Mouse (Mus musculus) liver, adult 2 months (tissue): ENCODE results near the gene Oscar. TPM values are rescaled to one million over a fixed set of nuclear protein-coding genes. Genes with fewer than 3 reads are reported as not detected.

Experiments
- DNase-seq: peaks from one replicate; pipeline ENCODE4 v3.0.0-alpha.2; 2011; ENCODE audit warnings: low read depth, low spot score; ENCODE audit errors: extremely low read depth
- H3K27ac ChIP-seq: fragments of 200-500 bp; replicated peaks from 2 replicates; pipeline ENCODE4 v1.5.1; 2012; ENCODE audit warnings: low read depth, mild to moderate bottlenecking, control low read depth, inconsistent platforms, low read length; ENCODE audit not compliant: insufficient read depth
- H3K27me3 ChIP-seq: fragments of 200-500 bp; 2 replicates; pipeline ENCODE4 v1.6.1; 2012; ENCODE audit warnings: mild to moderate bottlenecking, moderate library complexity, low read length, inconsistent platforms; ENCODE audit not compliant: control insufficient read depth, insufficient read depth
- H3K36me3 ChIP-seq: fragments of 200-500 bp; 2 replicates; pipeline ENCODE4 v1.6.1; 2012; ENCODE audit warnings: low read length, inconsistent platforms; ENCODE audit not compliant: control insufficient read depth, insufficient read depth
- H3K4me1 ChIP-seq: fragments of 200-500 bp; 2 replicates; pipeline ENCODE4 v1.6.1; 2011; ENCODE audit warnings: low read length; ENCODE audit not compliant: control insufficient read depth, insufficient read depth
- H3K4me3 ChIP-seq: fragments of 200-500 bp; 2 replicates; pipeline ENCODE4 v1.5.1; 2011; ENCODE audit warnings: low read depth, mild to moderate bottlenecking, control low read depth, low read length, moderate library complexity; ENCODE audit not compliant: insufficient read depth
- H3K79me2 ChIP-seq: fragments of 200-500 bp; 2 replicates; pipeline ENCODE4 v1.6.1; 2012; ENCODE audit warnings: inconsistent platforms, mild to moderate bottlenecking, low read length, moderate library complexity; ENCODE audit not compliant: control insufficient read depth, insufficient read depth
- H3K9ac ChIP-seq: fragments of 200-500 bp; 2 replicates; pipeline ENCODE4 v1.6.1; 2012; ENCODE audit warnings: low read depth, mild to moderate bottlenecking, control low read depth, inconsistent platforms, low read length
- CTCF ChIP-seq: fragments of 200-500 bp; IDR thresholded peaks from 2 replicates; pipeline ENCODE4 v1.5.1; 2011; ENCODE audit warnings: low read depth, low read length, control low read depth
- POLR2A ChIP-seq: fragments of 200-500 bp; IDR thresholded peaks from 2 replicates; pipeline ENCODE4 v1.6.1; 2011; ENCODE audit warnings: low read length, control low read depth; ENCODE audit not compliant: insufficient read depth; ENCODE audit errors: extremely low read depth
- WGBS: fragments of 180-500 bp; shearing (Covaris S2); methylation state at CpG from one replicate; pipeline ENCODE4 v1.1.7; 2018; 5-methylcytosine and 5-hydroxymethylcytosine counted together
- polyA plus RNA-seq: library from polyadenylated mRNA; depleted of rRNA; stranded (reverse); fragments of >200 nt; gene quantifications from 2 replicates; pipeline ENCODE4 v1.2.3, GENCODE M21; 2012; rRNA removed
- total RNA-seq: library from RNA; depleted of rRNA; stranded (reverse); fragments of >200 nt; gene quantifications from 2 replicates; pipeline ENCODE4 v1.2.3, GENCODE M21; 2014; rRNA removed

Oscar gene
- total RNA-seq (not detected in 2 replicates), polyA plus RNA-seq (0.05 TPM in 1 of 2 replicates, not detected in the other)

- Histone ChIP-seq H3K27ac (no peak within 1 kb of the TSS; the same call in 1 of the 2 replicates), H3K27me3 (no peaks in the 10 kb centered on the region), H3K36me3 (peaks cover 2% of the 10 kb centered on the region; the same call in 1 of the 2 replicates), H3K9ac (no peak within 1 kb of the TSS), H3K4me1 (peaks cover 3% of the 10 kb centered on the region; the same call in 1 of the 2 replicates), H3K79me2 (peaks cover 3% of the 10 kb centered on the region; the same call in 1 of the 2 replicates), H3K4me3 (no peak within 1 kb of the TSS; the same call in 1 of the 2 replicates)
- no peak for TF ChIP-seq CTCF
- TF ChIP-seq POLR2A: no peak
- DNase-seq: no peak
- 85% methylated on average over 4 of the region's 4 CpGs for WGBS
Observed at GRCm38 (mm10) chr7:3616057-3616388, at the start of gene Oscar. Gene Oscar (minus strand): TSS chr7:3616157.

GRCm38 (mm10) chr7:3665215-3666114, 49.5 kb upstream of the Oscar start, which contains the start of gene Leng1:
Gene Leng1 (minus strand): TSS chr7:3665840.
- no peaks in the 10 kb centered on the region for H3K27me3 ChIP-seq
- peak; percentile 98 for DNase-seq
- H3K27ac ChIP-seq: peak within 1 kb of the TSS; percentile 81
- 4% methylated on average over 45 of the region's 45 CpGs for WGBS
- peak within 1 kb of the TSS; percentile 77 for H3K4me3 ChIP-seq
- H3K36me3 ChIP-seq: peaks cover 22% of the 10 kb centered on the region
- TF ChIP-seq CTCF: no peak
- TF ChIP-seq POLR2A: peak; percentile 97
- peaks cover 3% of the 10 kb centered on the region; the same call in 1 of the 2 replicates for H3K79me2 ChIP-seq
- H3K9ac ChIP-seq: peak within 1 kb of the TSS; percentile 83
- H3K4me1 ChIP-seq: peaks cover 9% of the 10 kb centered on the region

GRCm38 (mm10) chr7:3664524-3665214, 48.7 kb upstream of the Oscar start:
- no peaks in the 10 kb centered on the region for H3K27me3 ChIP-seq
- peaks cover 9% of the 10 kb centered on the region for H3K4me1 ChIP-seq
- TF ChIP-seq POLR2A: no peak
- no peak for TF ChIP-seq CTCF
- DNase-seq: peak; percentile 53
- H3K79me2 ChIP-seq: peaks cover 3% of the 10 kb centered on the region; the same call in 1 of the 2 replicates
- WGBS: 14% methylated on average over 15 of the region's 15 CpGs
- peak overlapping the region; percentile 83 for H3K9ac ChIP-seq
- H3K36me3 ChIP-seq: peaks cover 29% of the 10 kb centered on the region
- peak overlapping the region; percentile 81 for H3K27ac ChIP-seq
- peak overlapping the region; percentile 77 for H3K4me3 ChIP-seq

- Histone ChIP-seq H3K4me1 (peaks cover 3% of the 10 kb centered on the region), H3K27ac (no peak overlapping the region), H3K9ac (no peak overlapping the region), H3K36me3 (peaks cover 75% of the 10 kb centered on the region), H3K4me3 (no peak overlapping the region), H3K27me3 (no peaks in the 10 kb centered on the region), H3K79me2 (peaks cover 3% of the 10 kb centered on the region; the same call in 1 of the 2 replicates)
- 95% methylated on average over 14 of the region's 14 CpGs for WGBS
- TF ChIP-seq POLR2A (no peak), CTCF (no peak)
- DNase-seq: no peak
Observed at GRCm38 (mm10) chr7:3658578-3658977, 42.6 kb upstream of the Oscar start.

DNA sequence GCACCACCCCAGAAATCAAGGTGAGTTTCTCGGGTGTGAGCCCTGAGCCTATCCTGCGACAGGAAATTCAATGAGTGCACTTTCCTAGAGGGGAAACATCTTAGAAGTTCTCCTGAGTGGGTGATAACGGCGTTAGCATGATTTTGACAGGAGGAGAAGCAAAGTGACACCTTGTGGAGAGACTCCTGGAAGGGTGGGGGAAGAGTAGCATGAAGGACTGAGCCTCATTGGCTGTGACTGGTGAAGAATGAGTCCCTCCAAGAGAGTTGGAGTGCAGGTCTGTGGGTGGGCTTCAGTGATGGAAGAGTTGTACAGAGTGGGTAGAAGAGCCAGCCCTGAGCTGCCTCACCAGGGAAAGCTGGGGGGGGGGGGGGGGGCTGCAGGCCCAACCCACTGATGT, 41.0 kb upstream of the Oscar start:
- Histone ChIP-seq H3K4me3 (no peak overlapping the region), H3K27ac (no peak overlapping the region), H3K36me3 (peaks cover 75% of the 10 kb centered on the region), H3K9ac (no peak overlapping the region), H3K79me2 (peaks cover 3% of the 10 kb centered on the region; the same call in 1 of the 2 replicates), H3K27me3 (no peaks in the 10 kb centered on the region), H3K4me1 (no peaks in the 10 kb centered on the region)
- TF ChIP-seq CTCF: no peak
- no peak for TF ChIP-seq POLR2A
- DNase-seq: no peak
- WGBS: 91% methylated on average over 4 of the region's 4 CpGs
